Mouse (Mus musculus) heart, postnatal 10 days (tissue): ENCODE results near the gene Olfr1179. TPM values are rescaled to one million over a fixed set of nuclear protein-coding genes. Genes with fewer than 3 reads are reported as not detected.
"Not testable (repeated sequence)": the region's sequence is repeated elsewhere in the genome, so short reads cannot be mapped to it uniquely, and the experiment has no call there.

Source experiments
- DNase-seq, 2 experiments: peaks; one replicate each; pipeline ENCODE4 v3.0.0; 2021
- intact Hi-C: fragments of 180-260 bp; cut with DNase I; formaldehyde crosslinking; loops from one replicate; pipeline ENCODE4 v1.15.1; 2025
- total RNA-seq, 2 experiments: library from RNA; stranded (reverse); gene quantifications; 2 replicates each; pipeline ENCODE4 v1.2.3; 2021

Olfr1179 gene
- total RNA-seq = not detected

GRCm38 (mm10) chr2:88406353-88406752 lies at the start of gene Olfr1179:
Olfr1179 (minus strand) TSS chr2:88406453.
- DNase-seq = no peak
- intact Hi-C loops = no loop called here

DNA sequence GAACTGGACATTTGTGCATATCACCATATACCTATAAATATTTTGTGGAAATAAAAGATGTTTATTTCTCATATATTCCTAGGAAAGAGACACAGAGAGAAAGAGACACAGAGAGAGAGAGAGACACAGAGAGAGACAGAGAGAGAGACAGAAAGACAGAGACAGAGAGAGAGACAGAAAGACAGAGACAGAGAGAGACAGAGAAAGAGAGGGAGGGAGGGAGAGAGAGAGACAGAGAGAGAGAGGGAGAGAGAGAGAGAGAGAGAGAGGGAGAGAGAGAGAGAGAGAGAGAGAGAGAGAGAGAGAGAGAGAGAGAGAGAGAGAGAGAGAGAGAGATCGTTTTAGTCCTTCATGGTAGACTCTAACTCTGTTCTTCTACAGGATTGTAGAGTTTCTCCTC lies 48.3 kb upstream of the Olfr1179 start, which contains the start of gene Olfr1183:
Gene Olfr1183 (plus strand): TSS at position 301 of the 400 bp plus-strand sequence.
- DNase-seq, intact Hi-C loops: not testable (repeated sequence)

DNA sequence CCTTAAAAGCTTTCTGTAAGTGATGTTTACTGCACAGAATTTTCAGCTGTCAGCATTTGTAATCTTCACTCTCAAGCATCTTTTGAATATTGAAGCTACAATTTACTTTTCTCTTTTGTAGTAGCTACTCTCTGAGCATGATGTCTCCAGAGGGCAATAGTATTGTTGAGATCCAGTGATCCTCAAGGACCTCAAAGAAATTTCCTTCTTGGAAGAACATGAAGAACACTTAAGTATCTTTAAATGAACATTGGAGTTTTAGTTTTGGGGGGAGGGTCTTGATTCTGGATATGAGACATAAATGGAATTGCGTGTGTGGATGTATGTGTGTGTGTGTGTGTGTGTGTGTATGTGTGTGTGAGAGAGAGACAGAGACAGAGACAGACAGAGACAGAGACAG lies 42.8 kb upstream of the Olfr1179 start, which contains the start of gene Gm13757:
Gene Gm13757 (minus strand): TSS at position 101 of the 400 bp plus-strand sequence.
- no peak for DNase-seq
- intact Hi-C loops = no loop called here

GRCm38 (mm10) chr2:88426071-88426470 lies 19.8 kb upstream of the Olfr1179 start, which contains the start of gene Olfr1181:
Olfr1181 (minus strand) TSS chr2:88426171.
- intact Hi-C loops = no loop called here
- no peak for DNase-seq

DNA sequence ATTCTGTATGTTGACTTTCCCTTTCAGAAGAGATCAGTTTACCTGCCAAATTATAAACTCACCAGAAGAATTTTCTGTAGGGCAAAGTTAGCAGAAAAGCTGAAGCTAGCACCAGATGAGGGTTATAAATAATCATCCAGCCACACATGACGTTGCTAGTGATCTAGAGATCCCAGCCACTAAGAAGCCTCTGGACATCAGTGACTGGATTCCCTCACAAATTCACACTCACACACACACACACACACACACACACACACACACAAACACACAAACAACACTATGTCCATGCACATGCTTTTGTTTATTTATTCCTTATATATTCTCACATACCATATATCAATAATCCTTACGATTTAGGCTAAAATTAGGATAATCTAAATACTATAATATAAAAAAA lies 12.8 kb upstream of the Olfr1179 start, which contains the start of gene Olfr1180:
Gene Olfr1180 (minus strand): TSS at position 101 of the 400 bp plus-strand sequence.
- DNase-seq = no peak
- intact Hi-C loops = no loop called here

- intact Hi-C loops = no loop called here
- DNase-seq = no peak
These were observed 19.5 kb downstream of the Olfr1179 start, which contains the start of gene Olfr1178 for GRCm38 (mm10) chr2:88386762-88387161. Olfr1178 (plus strand) TSS chr2:88387062.

- intact Hi-C loops = loop anchor here (5.0 kb wide), 1 partner anchor 1186 kb away; no protein-coding TSS in a partner anchor
- no peak for DNase-seq
These were observed 49.9 kb downstream of the Olfr1179 start for GRCm38 (mm10) chr2:88356304-88356703.

Other genes with a start within 250 kb of the Olfr1179 start
- not detected for gene Olfr1168, start 224.6 kb downstream of the Olfr1179 start, total RNA-seq
- not detected for gene Olfr1170, start 178.1 kb downstream of the Olfr1179 start, total RNA-seq
- gene Olfr1173, start 126.6 kb downstream of the Olfr1179 start, total RNA-seq = not detected
- not detected for gene Olfr1174-ps, start 91.3 kb downstream of the Olfr1179 start, total RNA-seq
- not detected for gene Olfr1175-ps, start 79.2 kb downstream of the Olfr1179 start, total RNA-seq
- gene Olfr1176, start 69.7 kb downstream of the Olfr1179 start, total RNA-seq = not detected
- not detected for gene Olfr1177-ps, start 60.0 kb downstream of the Olfr1179 start, total RNA-seq
- not detected for gene Olfr1178, start 19.4 kb downstream of the Olfr1179 start, total RNA-seq
- not detected for gene Olfr1180, start 12.7 kb upstream of the Olfr1179 start, total RNA-seq
- gene Olfr1181, start 19.7 kb upstream of the Olfr1179 start, total RNA-seq = not detected
- not detected for gene Gm13757, start 42.7 kb upstream of the Olfr1179 start, total RNA-seq
- gene Olfr1183, start 48.4 kb upstream of the Olfr1179 start, total RNA-seq = not detected
- not detected for gene Olfr1184, start 77.1 kb upstream of the Olfr1179 start, total RNA-seq
- not detected for gene Olfr1185-ps1, start 86.9 kb upstream of the Olfr1179 start, total RNA-seq
- not detected for gene Olfr1186, start 112.1 kb upstream of the Olfr1179 start, total RNA-seq
- not detected for gene Olfr1188, start 150.5 kb upstream of the Olfr1179 start, total RNA-seq
- gene Olfr1189, start 180.0 kb upstream of the Olfr1179 start, total RNA-seq = not detected
- gene Olfr1191-ps1, start 234.1 kb upstream of the Olfr1179 start, total RNA-seq = under 1 TPM in 1 of 2 experiments, not detected in 1; 0.05 TPM
- gene Olfr1192-ps1, start 242.1 kb upstream of the Olfr1179 start, total RNA-seq = not detected